Mouse (Mus musculus) testis, adult 2 months (tissue): ENCODE measurements around the gene Zfp146.

Experiments used
- CTCF ChIP-seq: fragments of 200-500 bp; IDR thresholded peaks from 2 replicates; pipeline ENCODE4 v1.5.1; 2012; ENCODE audit warnings: low read depth, mild to moderate bottlenecking, inconsistent platforms, low read length, moderate library complexity; ENCODE audit not compliant: control insufficient read depth, insufficient read depth, insufficient replicate concordance
- POLR2A ChIP-seq: fragments of 200-500 bp; IDR thresholded peaks from 2 replicates; pipeline ENCODE4 v1.6.1; 2012; ENCODE audit warnings: low read depth, mild to moderate bottlenecking, inconsistent platforms, low read length, moderate library complexity; ENCODE audit not compliant: control insufficient read depth

GRCm38 (mm10) chr7:30197592-30198129 is 28.1 kb upstream of the Zfp146 start:
- TF ChIP-seq CTCF: no peak
- TF ChIP-seq POLR2A: no peak
